Mouse (Mus musculus) frontal cortex, postnatal 36 days (tissue): ENCODE results near the gene Btbd35f12.
"Not testable (repeated sequence)": the region's sequence is repeated elsewhere in the genome, so short reads cannot be mapped to it uniquely, and the experiment has no call there.

Source experiments
- DNase-seq, 2 experiments: peaks; one replicate each; pipeline ENCODE4 v3.0.0; 2022; ENCODE audit warnings: low spot score in 2 of 2

Btbd35f12 gene

GRCm38 (mm10) chrX:33313079-33313478, at the start of gene Btbd35f12:
Gene Btbd35f12, plus strand, starts transcription at chrX:33313379.
- DNase-seq, result not testable (repeated sequence)

- DNase-seq, result not testable (repeated sequence)
Observed at GRCm38 (mm10) chrX:33353254-33353653, 40.1 kb downstream of the Btbd35f12 start.
